Mouse (Mus musculus): ENCODE measurements around the gene Mavs.

Mavs gene

DNA sequence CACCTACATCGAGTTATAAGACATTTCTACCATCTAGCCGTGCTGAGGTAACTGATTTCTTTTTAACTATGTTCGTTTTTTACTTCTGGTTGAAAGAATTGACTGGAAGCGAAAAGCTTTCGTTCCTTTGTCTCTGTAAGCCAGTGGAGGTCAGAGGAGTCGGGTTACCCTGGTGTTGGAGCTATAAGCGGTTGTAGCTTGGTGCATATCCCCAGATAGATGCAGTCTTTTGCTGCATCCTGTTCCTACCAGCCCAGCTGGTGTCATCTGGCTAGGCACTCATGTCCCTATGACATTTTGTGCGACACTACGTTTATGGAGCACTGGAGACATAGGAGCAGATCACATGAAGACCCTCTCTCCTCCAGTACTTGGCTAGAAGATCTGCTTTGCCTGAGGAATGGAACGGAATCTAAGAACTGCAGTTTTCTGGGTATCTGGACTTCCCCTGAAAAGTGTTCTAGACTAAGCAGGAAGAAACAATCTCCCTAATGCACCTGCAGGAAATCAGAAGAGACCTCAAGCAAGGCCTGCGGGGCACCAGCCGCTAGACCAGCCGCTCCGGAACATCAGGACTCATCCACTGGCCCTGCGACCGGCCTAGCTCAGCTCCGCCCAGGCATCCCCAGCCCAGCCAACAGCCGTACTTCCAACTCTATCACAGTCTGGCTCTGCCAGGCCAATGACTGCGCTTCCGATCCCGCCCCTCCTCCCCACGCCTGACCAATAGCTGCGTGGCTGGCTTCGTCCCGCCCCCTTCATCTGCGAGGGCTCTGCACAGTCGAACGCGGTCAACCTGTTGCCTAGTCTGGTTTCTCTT lies at the start of gene Mavs:
Gene Mavs (plus strand): TSS at position 757 of the 820 bp plus-strand sequence.
- DNase-seq: peak; percentile 91

DNA sequence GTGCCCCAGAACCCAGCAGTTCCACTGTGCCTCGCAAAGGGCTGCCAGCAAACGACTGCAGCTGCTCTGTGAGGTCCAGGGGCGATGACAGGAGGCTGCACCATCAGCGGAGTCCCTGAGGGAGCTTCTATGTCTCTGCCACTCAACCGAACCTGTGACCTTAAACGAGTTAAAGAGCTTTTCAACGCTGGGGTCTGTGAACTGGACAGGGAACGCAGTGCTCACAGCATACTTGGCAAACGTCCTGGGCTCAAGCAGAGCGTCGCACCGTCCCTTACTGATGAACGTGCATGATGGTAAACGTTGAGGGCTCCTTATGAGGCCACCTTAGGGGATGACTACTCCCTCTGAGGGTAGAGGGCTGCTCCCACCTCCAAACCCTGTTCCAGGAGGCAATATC lies 47.5 kb upstream of the Mavs start:
- DNase-seq: no peak

DNA sequence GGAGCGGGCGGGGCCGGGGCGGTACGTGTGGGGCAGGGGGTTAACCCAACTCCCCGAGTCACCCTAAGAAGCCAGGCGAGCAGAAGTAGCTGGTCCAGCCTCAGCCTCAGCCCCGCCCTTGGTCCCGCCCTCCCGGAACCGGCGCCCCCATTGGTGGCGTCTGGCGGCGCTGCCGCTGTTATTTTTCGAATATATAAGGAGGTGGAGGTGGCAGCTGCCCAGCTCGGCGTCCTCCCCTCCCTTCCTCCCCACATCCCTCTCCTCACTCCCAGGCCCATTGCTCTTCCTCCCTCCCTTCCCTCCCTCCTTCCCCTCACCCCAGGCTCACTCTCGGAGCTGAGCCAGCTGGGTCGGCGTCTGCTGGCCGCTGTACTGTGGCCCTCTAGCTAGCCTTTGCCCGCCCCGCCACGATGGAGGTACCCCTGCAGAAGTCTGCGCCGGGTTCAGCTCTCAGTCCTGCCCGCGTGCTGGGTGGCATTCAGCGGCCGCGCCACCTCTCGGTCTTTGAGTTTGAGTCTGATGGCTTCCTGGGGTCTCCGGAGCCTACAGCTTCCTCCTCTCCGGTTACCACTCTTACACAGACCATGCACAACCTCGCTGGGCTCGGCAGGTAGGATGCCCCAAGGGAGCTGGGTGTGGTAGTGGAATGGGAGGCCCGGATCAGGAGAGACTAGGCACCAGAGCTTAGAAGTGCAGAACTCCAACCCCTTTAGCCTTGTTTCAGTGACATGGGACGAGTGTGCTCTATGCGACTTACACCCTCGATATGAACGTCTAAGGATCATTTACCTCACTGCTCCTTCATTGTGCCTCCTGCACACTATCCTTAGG lies 46.9 kb upstream of the Mavs start, which contains the start of the genes Cdc25b and Spef1:
Gene Cdc25b (plus strand): TSS at position 179 of the 831 bp plus-strand sequence.
Gene Spef1 (minus strand): TSS at position 512 of the 831 bp plus-strand sequence.
- DNase-seq: peak; percentile 80

DNA sequence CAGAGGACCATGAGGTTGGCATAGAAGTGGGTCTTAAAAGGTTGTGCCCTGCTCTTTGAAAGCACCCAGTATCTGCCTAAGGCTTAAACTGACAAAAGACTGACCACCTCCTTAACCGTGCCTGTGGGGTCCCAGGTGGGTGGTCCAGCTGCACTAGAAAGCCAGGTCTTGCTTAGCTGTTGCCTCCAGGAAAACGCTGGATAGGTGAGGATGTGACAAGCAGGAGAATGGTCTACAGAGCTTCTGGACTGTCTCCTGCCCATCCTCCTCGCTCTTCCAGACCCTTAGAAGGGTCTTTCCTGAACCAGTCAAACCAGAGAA lies 46.3 kb upstream of the Mavs start:
- DNase-seq: no peak

DNA sequence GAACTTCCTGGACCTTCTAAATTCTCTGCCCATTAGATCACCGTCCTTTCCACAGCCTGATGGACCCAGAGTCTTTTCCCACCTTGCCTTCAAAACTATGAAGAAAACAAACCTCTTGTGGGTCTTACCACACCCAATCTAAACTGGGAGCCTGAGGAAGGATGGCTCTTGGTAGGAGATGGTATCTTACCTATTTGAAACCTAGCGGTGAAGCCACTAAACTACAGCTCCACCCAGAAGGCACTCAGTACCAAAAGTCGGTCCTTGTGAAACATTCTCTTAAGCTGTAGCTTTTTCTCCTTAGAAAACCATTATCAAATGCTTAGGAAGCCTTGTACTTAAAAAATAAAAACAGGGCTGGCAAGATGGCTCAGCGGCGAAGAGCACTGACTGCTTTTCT lies 45.6 kb upstream of the Mavs start:
- DNase-seq: no peak

DNA sequence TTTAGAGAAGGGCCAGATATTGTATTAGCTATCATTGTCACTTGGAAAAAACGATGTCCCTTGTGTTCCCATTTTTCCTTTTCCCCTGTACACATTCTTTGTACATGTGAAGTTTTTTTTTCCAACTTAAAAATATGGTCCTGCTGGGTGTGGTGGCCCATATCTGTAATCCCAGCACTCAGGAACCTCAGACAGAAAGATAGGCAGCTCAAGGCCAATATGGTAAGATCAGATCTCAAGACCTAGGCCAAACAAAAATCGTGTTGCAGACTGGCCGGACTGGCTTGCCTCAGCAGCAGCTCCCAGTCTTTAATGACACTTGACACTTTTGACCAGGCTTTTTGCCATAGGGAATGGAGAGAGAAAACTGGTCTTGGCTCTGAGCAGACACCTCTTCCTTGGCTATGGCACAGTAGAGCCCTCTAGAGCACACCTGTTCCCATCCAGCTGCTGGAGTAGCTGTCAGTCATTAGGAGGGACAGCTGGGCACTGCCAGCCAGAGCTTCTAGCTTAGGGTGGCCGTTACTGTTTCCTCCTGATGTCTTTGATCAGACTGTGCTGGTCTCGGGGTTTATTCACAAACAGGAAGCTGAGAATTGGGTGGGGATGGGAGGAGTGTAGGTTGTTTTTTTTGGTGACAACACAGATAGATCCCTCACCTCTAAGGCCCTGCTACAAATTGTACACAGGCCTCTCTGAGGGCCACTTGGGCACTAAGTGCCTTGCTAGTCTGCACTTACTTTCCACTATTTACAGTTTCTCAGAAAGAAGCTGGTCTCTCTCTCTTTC lies 44.1 kb upstream of the Mavs start:
- no peak for DNase-seq

DNA sequence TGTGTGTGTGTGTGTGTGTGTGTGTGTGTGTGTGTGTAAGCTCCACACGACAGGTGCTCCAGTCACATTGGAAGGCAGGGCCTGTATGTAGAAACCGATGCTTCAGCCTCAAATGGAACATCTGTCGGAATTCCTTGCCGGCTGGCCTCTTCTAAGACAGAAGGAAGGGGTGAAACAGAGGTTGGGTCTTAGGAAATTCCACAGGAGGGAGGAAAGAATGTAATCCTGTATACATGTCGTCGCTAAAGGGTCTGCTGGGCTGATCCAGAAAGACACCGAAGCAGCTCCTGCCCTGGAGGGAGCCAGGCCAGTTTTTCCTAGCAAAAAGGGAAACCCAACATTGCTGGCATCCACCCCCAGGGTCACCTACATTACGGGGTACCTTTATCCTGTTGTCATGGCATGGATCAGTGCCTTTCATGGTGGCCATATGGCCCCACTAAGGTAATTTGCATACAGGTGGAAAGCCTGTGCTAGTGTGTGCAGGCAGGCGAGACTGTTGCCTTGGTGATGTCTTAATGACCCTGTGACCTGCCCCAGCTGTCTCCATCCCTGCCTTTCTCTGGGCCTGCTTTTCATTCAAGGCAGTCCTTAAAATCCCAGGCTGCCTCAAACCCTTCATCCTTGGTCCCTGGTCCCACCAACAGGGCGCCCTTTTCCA lies 43.4 kb upstream of the Mavs start:
- DNase-seq: no peak

DNA sequence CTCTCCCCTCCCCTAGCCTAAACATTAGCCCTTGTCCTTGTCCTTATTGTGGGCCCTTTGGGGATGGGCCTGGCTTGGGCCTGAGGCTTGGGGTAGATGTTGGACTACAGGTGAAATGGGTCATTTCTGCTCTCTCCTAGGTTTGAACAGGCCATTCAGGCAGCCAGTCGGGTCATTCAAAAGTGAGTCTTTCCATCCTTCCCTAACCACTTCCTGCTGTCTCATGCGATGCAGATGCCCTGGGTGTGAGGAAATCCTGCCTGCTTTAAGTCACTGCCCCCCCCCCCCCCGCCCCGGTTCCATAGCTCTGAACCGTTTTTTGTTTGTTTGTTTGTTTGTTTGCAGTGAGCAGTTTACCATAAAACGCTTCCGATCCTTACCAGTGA lies 42.9 kb upstream of the Mavs start:
- no peak for DNase-seq

DNA sequence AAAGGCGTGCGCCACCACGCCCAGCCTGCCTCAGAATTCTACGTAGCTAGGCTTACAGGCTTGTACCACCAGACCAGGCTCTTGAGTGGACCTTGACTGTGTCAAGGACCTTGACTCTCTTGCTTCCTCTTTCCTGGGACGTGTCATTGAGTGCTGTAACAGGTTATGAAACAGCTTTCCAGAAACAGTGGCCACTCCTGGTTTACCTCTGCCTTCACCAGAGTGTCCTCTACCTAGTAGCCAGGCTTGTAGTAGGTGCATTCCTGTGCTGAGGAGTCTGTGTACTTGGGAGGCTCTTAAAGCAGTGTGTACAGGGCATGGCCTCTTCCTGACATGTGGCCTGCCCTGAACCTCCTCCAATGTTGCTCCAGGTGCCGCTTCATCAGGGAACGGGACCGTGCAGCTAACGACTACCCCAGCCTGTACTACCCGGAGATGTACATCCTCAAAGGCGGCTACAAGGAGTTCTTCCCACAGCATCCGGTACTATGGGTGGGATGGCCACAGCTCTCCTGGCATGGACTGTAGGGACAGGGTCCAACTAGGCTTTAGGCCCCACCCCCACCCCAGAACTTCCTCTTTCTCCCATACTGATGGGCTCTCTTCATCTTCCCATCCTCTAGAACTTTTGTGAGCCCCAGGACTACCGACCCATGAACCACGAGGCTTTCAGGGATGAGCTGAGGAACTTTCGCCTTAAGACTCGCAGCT lies 37.1 kb upstream of the Mavs start:
- DNase-seq: no peak

DNA sequence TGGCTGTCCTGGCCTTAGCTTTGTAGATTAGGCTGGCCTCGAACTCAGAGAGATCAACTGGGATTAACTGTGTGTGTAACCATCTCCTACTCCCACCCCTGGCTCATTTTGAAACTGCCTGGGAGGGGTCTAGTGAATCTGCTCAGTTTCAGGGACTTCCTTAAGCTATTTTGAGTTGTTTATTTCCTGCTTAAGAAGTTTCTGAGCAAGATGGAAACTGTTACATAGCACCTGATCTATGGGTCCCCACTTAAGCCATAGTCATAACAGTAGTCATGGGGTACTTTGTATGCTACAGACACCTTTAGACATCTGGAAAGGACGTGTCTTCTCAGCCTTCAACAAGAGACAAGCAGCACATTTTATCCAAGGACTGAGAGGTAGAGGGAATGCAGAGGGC lies 33.2 kb upstream of the Mavs start:
- DNase-seq: no peak

DNA sequence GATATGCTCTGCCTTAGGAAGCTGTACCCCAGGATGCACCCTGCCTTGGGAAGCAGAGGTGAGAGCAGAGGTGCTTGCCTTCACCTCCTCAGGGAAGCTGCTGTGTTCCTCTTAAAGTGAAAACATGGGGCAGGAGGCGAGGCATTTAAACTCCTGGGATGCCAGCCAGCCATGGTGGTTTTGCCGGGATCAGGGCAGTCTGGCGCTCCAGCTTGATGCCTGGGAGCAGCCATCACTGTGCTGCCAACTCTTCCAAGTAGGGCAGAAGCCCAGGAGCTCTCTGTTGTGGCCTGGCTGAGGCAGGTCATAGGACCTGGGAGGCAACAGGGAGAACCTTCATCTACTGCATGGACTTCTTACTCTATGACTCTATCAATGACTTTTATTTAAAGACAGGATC lies 32.6 kb upstream of the Mavs start:
- no peak for DNase-seq

DNA sequence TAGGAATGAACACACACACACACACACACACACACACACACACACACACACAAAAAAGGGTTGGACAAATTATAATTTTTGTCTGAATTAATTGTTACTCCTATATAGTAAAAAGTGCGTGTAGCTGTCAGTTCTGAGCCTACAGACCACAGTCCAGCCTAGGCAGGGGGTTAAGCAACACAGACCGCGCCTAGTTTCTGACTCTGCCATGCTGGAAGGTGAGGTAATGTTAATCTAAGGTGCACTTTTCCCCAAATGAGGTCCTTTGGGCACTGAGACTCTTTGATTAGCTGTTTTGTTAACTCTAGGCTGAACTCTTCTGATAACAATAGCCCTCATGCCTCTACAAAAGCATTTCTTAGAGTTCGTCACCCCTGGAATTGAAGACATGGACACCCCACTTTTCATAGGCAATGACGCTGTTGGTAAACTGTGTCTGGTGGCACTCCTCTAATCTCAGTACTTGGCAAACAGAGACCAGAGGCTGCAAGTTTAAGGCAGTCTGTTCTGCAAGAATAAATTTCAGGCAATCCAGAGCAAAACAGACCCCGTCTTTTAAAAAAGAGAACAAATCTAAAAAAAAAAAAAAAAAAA lies 29.9 kb upstream of the Mavs start:
- DNase-seq: no peak

DNA sequence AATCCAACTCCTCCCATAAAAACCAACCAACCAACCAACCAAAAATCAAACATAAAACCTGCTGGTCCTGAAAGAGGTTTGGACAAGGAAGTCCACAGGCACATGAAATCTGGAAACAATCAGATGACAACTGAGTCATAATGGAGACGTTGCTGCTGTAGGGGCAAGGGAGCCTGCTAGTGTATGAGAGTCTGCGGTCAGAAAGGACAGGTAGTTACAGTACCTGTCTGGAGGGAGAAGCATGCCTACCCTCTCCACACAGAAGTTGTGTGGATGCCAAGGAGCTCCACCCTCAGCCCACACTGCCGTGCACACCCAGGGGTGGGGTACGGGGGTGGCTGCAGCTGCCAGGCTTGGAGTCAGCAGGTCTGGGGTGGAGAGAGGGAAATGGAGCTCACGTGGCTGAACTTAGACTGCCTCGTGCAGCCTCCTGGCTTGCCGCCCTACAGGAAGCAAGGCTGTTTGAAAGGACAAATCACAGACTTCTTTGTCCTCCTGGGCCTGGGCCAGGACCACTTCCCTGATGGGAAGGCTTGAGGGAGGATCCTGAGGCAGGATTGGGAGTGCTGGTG lies 29.4 kb upstream of the Mavs start:
- DNase-seq: no peak

DNA sequence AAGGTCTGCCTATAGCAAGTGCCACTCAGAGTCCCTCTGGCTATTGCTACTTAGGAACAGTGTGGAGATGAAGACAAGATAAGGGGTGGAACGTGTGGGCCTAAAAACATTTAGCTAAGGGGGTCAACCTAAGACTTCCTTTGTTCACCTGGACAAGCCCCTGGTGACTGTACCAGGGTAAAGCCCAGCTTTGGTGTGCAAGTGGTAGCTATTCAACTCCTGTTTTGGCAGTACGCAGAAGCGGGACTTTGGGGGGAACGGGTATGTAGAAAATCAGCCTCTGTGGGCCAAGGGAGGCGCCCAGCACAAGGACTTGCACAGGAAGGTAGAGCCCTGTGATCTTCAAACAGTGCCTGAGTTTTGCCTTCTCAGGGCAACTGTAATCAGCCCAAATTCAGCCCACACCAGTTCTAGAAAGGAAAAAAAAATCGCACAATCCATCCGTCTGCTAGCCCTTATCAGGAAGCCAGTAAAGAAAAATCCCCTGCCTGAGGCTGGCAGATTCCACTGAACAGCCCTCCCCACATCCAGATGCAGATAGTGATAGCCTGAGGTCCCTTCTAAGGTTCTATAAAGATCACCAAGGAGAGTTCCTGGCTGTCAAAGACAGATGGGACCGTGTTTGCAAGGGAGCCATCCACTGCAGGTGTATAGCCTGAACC lies 28.2 kb upstream of the Mavs start:
- DNase-seq: no peak

DNA sequence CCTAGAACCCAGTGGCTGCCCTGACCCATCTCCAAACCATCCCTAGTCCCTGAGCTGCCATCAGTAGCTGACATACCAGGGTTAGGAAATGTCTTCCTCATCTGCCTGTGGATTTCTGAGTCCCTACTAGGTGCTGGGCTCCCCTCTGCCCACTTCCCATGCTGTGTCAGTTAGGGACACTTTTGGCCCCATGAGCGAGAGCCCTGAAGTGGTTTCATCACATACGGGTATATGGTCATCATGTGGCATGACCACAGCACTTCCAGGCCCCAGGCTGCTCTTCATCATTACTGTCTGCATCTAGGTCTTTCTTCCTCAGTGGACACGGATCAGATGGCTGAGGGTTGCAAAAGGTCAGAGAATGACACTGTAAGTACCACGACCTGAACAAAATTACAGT lies 27.1 kb upstream of the Mavs start, which contains the start of gene Ap5s1:
Gene Ap5s1 (plus strand): TSS at position 301 of the 400 bp plus-strand sequence.
- no peak for DNase-seq

DNA sequence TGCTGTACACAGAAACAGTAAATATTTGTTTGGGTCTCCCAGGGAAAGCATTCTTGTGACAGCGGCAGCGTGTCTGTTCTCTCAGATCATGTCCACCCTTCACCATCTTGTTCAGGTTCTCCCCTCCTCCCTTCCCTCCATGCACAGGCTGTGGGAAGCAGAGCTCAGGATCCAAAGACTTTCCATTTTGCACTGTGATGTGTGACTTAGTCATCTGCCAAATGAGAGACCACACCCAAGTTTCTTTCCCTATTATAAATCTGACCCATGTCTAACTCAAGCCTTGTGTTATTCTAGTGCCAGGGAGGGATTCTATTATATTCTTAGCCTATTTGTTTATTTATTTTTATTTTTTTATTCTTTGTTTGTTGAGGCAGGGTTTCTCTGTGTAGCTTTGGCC lies 25.5 kb upstream of the Mavs start:
- no peak for DNase-seq

DNA sequence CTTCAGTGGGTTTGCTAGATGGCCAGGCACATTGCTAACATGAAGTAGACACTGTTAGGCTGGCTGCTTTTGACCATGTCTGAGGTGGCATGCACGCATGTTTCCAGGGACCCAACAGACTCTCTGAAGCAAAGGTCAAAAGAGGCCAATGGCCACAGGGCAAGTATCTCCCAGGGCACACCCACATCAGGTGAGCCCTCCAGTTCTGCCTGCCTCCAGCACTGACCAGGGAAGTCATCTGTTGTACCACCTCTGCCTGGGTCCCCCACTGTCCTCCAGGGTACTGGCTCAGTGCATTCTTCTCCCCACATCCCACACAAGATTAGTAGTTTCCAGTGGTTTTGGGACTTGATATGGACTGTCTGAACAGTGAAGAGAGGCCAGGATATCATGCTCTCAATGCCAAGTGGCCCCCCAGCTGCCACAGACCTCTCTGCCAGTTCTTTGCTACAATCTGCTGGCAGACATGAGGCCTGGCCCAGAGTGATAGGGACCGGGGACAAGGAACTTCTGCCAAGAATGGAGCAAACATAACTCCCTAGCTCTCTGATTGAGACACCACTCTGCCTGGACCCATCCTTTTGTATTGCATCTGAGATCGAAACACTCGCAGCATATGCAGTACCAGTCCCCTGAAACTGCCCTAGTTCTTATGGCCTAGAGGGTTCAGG lies 24.6 kb upstream of the Mavs start:
- DNase-seq: peak; percentile 39

DNA sequence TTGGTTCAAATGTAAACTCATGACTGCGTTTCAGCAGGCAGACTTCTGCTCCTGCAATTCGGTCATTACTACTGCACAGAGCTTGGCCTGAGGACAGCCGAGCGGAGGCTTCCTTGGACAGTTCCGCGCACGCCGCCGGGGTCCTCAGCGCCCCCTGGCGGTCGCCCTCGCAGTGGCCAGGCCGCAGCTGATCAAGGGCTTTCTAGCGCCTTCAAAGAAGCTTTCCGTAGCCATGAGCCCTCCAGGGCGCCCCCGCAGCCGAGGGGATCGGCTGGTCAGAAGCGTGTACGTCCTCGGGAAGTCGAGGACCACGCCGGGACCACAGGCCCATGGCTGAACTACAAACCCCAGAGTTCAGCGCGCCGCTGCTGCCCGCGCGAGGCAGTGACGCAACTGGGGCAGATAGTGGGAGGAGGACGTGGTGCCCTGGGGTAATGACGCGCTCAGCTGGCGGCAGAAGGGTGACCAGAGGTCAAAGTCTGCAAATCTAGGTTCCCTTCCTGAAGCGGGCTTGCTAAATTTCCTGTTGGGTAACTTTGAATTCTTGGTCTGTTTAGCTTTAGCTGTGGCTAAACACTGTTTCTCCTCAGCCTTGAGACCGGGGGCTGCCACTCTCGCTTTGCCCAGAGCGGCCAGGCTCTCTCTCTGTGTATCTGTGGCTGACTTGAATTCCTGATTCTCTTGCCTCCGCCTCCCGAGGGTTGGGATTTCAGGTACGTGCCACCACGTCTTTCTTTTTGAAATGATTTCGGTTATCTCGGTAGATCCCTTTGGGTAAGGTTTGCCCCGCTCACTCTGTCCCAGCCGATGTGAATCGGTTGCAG lies 23.7 kb upstream of the Mavs start:
- peak; percentile 93 for DNase-seq

DNA sequence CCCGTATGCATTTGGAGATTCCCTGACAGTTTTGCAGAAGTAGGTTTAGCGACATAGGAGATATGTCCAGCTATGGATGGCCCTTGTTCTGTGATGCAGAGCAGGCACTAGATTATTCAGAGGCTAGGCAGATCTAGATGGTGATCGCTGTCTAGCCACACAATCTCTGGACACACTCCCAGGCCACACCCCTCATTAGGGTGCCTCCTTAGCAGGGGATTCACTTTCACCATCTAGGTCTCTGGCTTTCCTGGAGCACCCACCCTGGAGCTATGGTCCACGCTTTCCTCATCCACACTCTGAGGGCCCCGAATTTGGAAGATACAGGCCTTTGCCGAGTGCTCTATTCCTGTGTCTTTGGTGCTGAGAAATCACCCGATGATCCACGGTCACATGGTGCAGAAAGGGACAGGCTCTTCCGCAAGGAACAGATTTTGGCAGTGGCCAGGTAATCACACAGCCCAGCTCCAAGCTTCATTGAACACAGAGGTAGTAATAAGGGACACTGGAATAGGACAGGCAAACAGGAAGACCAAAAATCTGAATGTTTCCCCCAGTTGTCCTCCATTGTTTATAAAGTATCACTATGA lies 22.7 kb upstream of the Mavs start:
- peak; percentile 34 for DNase-seq
